Mouse (Mus musculus) bone marrow macrophage, adult 2 months (primary cell): Measurements from ENCODE around the gene Grb2. TPM values are rescaled to one million over a fixed set of nuclear protein-coding genes. Genes with fewer than 3 reads are reported as not detected.
A peak's percentile ranks its signal among the peaks of the same experiment; 100 is the strongest.

Experiments
- H3K27ac ChIP-seq: 2 replicates; pipeline ENCODE4 v1.5.1; 2012; ENCODE audit warnings: low read depth, low read length; ENCODE audit not compliant: insufficient read depth
- H3K4me1 ChIP-seq: 2 replicates; pipeline ENCODE4 v1.6.1; 2012; ENCODE audit warnings: low read length; ENCODE audit not compliant: control insufficient read depth, insufficient read depth
- H3K4me3 ChIP-seq: 2 replicates; pipeline ENCODE4 v1.5.1; 2012; ENCODE audit warnings: mild to moderate bottlenecking, low read length, moderate library complexity; ENCODE audit not compliant: insufficient read depth
- CTCF ChIP-seq: IDR thresholded peaks from 2 replicates; pipeline ENCODE4 v1.5.1; 2012; ENCODE audit warnings: low read depth, mild to moderate bottlenecking, low read length, moderate library complexity
- POLR2A ChIP-seq: IDR thresholded peaks from 2 replicates; pipeline ENCODE4 v1.6.1; 2012; ENCODE audit warnings: mild to moderate bottlenecking, low read depth, low read length, borderline replicate concordance
- polyA plus RNA-seq: library from polyadenylated mRNA; stranded (reverse); fragments of >200 nt; gene quantifications from 2 replicates; pipeline ENCODE4 v1.2.4, GENCODE M21; 2012; ENCODE audit not compliant: missing spikeins, insufficient read depth, insufficient read length

Grb2 gene
- polyA plus RNA-seq, 1 experiment, result 251 TPM

DNA sequence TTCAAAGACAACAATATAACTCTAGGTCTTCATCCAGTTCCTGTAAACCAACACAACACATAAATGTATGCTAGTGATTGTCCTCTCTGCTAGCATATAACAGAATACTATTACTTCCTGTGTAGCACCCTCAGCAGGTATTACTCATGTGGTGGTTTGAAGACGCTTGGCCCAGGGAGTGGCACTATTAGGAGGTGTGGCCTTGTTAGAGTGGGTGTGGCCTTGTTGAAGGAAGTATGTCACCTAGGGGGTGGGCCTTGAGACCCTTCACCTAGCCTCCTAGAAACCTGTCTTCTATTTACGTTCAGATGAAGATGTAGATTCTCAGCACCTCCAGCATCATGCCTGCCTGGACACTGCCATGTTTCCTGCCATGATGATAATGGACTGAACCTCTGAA is 4.9 kb downstream of the Grb2 start:
- Histone ChIP-seq H3K4me1 (peaks cover 19% of the 10 kb centered on the region), H3K4me3 (no peak overlapping the region), H3K27ac (no peak overlapping the region)
- TF ChIP-seq CTCF (no peak), POLR2A (no peak)

- H3K4me1 ChIP-seq, result peaks cover 39% of the 10 kb centered on the region
- H3K27ac ChIP-seq, result peak overlapping the region; percentile 89
- H3K4me3 ChIP-seq, result peak overlapping the region; percentile 72
- TF ChIP-seq CTCF (no peak), POLR2A (no peak)
Measured at GRCm38 (mm10) chr11:115698986-115699728, 9.2 kb downstream of the Grb2 start.

- H3K4me1 ChIP-seq, result peaks cover 50% of the 10 kb centered on the region
- TF ChIP-seq CTCF, result no peak
- no peak for TF ChIP-seq POLR2A
Measured at GRCm38 (mm10) chr11:115697722-115698121, 10.7 kb downstream of the Grb2 start.

DNA sequence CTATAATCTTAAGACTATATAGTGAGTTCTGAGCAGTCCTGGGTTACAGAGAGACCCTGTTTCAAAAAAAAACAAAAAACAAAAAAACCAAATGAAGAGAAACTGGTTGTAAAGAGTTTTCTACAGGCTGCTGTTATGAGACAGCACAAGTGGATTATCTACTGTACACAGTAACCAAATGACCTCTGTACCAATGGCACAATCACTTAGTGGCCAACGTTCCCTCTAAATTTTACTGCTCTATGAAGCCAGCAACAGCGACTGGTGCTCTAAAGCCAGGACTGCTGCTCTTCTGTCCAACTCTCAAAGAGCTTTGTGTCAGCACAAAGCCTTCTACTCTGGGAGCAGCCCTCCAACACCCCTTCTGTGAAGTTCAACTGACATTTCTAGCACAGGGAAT is 11.3 kb downstream of the Grb2 start:
- no peak for TF ChIP-seq POLR2A
- TF ChIP-seq CTCF, result no peak
- Histone ChIP-seq H3K27ac (no peak overlapping the region), H3K4me1 (peaks cover 54% of the 10 kb centered on the region), H3K4me3 (no peak overlapping the region)

More at GRCm38 (mm10) chr11:115697722-115698121, 10.7 kb downstream of the Grb2 start:
- Histone ChIP-seq H3K27ac (0 out of 2 replicates have a peak overlapping the region, but pooled peaks have one; percentile 6), H3K4me3 (no peak overlapping the region)

DNA sequence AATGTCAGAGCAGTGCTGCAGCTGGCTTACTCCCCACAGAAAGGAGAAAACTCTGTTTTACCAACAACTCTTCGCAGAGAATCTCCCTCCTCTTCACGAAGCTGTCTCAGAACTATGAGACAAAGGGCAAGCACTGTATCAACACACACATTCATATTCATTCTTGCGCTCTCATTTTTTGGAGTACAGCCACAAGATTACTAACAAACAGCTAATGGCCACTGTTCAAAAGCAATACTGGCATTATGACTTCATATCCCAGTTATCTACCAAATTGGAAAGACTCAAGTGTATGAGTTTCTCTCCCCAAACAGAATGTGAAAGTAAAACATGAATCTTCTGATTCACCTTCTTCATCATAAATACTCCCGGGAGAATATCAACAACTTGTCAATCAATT is 11.9 kb downstream of the Grb2 start:
- TF ChIP-seq POLR2A (no peak), CTCF (no peak)
- Histone ChIP-seq H3K4me3 (no peak overlapping the region), H3K27ac (no peak overlapping the region), H3K4me1 (peaks cover 58% of the 10 kb centered on the region)

DNA sequence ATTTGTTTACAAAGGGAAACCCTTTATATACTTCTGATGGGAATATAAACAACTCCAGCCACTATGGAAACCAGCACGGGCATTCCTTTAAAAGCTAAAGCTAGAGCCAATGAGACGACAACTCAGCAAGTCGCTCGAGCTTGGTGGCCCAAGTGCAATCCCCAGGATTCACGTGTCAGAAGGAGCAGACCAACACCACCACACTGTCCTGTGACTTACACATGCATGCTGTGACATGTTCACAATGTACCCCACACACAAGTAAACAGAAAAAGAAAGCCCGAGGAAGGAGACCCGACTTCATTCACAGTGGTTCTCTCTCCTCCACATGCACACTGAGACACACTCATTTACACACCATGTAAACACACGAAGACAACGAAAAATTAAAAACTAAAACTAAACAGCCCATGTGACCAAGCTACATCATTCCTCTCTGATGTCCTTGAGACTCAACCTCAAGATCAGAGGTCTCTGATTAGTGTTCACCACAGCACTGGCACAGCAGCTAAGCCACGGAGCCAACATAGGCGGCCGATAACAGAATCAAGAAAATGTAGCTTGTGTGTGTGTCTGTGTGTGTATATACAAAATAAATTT is 14.3 kb downstream of the Grb2 start:
- no peak overlapping the region; the same call in 1 of the 2 replicates for H3K4me3 ChIP-seq
- peak overlapping the region; percentile 95 for H3K27ac ChIP-seq
- TF ChIP-seq CTCF, result no peak
- TF ChIP-seq POLR2A, result no peak
- peaks cover 63% of the 10 kb centered on the region for H3K4me1 ChIP-seq

GRCm38 (mm10) chr11:115692800-115693199 is 15.6 kb downstream of the Grb2 start:
- Histone ChIP-seq H3K4me3 (peak overlapping the region; percentile 35), H3K4me1 (peaks cover 60% of the 10 kb centered on the region), H3K27ac (peak overlapping the region; percentile 98)
- no peak for TF ChIP-seq POLR2A
- no peak for TF ChIP-seq CTCF

DNA sequence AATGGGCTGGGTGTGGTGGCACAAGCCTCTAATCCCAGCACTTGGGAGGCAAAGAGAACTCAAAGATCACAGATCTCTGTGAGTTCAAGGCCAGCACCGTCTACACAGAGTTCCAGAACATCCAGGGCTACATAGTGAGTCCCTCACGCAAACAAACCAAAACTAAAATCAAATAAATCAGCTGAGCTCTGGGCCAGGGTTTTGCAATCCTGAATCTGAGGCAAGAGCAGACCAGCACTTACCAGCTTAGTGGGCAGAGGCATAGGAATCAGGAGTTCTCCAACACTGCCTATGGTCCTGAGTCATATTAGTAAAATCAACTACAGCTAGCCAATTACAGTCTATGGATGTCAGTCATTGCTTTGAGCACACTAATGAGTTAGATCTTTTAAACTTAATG is 16.4 kb downstream of the Grb2 start:
- Histone ChIP-seq H3K4me1 (peaks cover 52% of the 10 kb centered on the region), H3K4me3 (peak overlapping the region; percentile 17; the same call in 1 of the 2 replicates), H3K27ac (peak overlapping the region; percentile 98)
- TF ChIP-seq POLR2A (no peak), CTCF (no peak)

- Histone ChIP-seq H3K4me1 (peaks cover 52% of the 10 kb centered on the region), H3K4me3 (0 out of 2 replicates have a peak overlapping the region, but pooled peaks have one; percentile 17), H3K27ac (peak overlapping the region; percentile 98)
- TF ChIP-seq POLR2A, result no peak
Measured at GRCm38 (mm10) chr11:115691511-115691910, 16.9 kb downstream of the Grb2 start.

- no peak for TF ChIP-seq POLR2A
- Histone ChIP-seq H3K4me3 (no peak overlapping the region), H3K4me1 (peaks cover 47% of the 10 kb centered on the region), H3K27ac (peak overlapping the region; percentile 98)
Measured at GRCm38 (mm10) chr11:115691013-115691412, 17.4 kb downstream of the Grb2 start.
